Mouse (Mus musculus): ENCODE measurements at regions not wholly inside any gene's neighbourhood (a gene's known extent, or its start where the extent isn't known, plus 50 kb on each side); places are given as distances from the start of the nearest gene placed in this dataset.
"Not testable (repeated sequence)": the region's sequence is repeated elsewhere in the genome, so short reads cannot be mapped to it uniquely, and the experiment has no call there.

DNA sequence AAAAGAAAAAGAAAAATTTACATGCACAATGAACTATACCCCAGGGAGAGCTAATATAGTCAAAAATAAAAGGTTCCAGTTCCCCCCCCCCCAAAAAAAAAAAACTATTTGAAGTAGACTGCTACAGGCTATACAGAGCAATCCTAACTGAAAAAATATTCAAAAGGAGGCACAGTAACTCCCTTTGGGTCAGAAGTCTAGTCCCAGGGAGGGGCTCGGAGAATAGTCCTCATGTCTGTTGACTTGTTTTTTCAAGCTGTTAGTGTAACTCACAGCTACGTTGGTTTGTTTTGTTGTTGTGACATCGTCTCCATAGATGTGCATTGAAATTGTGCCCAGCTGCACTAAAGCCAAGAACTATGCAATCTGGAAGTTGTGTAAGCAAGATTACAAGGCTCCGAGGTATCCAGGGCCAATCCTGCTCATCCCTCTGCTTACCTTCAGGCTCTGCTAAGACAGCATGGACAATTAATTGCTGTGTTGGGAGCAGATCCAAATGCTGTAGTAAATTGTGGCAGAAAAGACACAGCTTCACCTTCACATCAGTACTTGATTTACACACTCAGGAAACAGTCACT lies 137.2 kb upstream of the Pnpt1 start:
- no peak for DNase-seq (ENCODE audit: extremely low spot score in 1 of 2, low spot score in 2 of 2)
- Histone ChIP-seq H3K27ac (no peak overlapping the region), H3K4me3 (no peak overlapping the region)
- intact Hi-C loops (cut with DNase I): no loop called here
- TF ChIP-seq CTCF (IDR thresholded peaks at IDR 0.05): no peak

DNA sequence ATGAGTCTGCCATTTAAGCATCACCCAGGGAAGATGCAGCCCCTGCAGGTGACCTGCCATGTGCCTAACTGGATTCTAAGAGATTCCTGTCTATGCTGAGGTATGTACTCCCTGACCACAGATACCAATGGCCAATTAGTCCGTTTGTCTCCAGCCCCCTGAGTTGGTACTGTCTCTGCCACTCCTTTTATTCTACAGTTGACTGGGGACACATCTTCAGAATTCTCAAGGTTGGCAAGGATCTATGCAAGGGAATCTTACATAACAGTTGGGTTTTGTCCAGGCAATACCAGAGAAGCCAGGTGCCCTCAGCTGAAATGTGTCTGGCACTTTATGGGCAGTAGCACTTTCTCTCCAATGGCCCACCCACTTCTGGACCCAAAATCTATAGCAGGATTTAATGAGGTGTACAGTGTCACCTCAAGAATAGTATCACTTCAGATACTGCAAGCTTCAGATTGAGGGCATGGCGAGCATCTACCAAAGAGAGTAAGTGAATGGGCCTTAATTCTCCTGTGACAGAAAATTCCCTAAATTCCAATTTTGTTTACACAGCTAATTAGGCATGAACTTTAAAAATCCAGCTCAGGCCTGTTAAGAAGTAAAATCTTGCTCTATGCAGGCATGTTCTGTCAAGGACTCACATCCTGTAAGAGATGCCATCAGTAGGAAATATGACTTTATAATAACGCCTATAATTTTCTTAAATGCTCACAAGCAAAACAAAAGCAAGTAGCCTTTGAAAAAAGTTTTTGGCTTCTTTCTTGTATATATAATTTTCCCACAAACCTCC lies 132.0 kb upstream of the Pnpt1 start:
- H3K4me3 ChIP-seq: no peak overlapping the region
- H3K27ac ChIP-seq: no peak overlapping the region
- no peak for TF ChIP-seq CTCF (IDR thresholded peaks at IDR 0.05)
- DNase-seq (ENCODE audit: extremely low spot score in 1 of 2, low spot score in 2 of 2): no peak
- intact Hi-C loops (cut with DNase I): no loop called here

DNA sequence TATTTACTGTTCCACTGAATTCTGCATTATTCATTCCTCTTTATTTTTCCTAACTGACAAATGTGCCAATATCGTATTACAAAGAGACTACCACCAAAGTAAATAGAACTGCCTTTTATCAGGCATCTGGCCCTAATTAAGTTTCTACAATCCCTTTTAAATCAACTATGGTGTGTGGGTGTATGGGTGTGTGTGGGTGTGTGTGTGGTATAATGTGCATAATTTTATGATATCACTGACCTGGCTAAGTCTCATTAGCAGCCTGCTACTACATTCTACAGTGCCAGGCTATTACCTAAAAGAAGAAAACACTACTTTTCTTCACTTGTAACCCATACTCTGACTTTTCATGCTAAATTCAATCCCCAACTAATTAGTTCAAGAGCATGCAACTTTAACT lies 131.3 kb upstream of the Pnpt1 start:
- H3K4me3 ChIP-seq: no peak overlapping the region
- intact Hi-C loops (cut with DNase I): no loop called here
- TF ChIP-seq CTCF (IDR thresholded peaks at IDR 0.05): no peak
- no peak for DNase-seq (ENCODE audit: extremely low spot score in 1 of 2, low spot score in 2 of 2)
- no peak overlapping the region for H3K27ac ChIP-seq

DNA sequence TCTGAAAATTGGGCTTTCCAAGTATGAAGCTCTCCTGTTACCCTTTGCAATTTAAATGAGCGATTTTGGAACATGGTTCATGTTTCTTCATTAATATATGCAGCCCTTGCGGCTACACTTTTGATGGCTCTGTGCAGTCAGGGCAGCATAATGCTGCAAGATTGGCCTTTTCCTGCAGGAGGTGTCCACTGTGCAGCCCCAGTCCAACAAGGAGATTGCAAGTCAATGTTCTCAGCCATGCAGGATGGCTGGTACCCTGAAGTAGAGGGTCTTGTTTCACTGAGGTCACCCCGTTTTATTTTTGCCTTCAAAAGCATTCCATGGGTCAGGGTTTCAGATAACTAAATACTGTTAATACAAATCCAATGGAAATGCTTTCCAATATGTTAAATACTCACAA lies 130.9 kb upstream of the Pnpt1 start:
- no peak for TF ChIP-seq CTCF (IDR thresholded peaks at IDR 0.05)
- DNase-seq (ENCODE audit: extremely low spot score in 1 of 2, low spot score in 2 of 2): no peak
- intact Hi-C loops (cut with DNase I): no loop called here
- Histone ChIP-seq H3K27ac (no peak overlapping the region), H3K4me3 (no peak overlapping the region)

DNA sequence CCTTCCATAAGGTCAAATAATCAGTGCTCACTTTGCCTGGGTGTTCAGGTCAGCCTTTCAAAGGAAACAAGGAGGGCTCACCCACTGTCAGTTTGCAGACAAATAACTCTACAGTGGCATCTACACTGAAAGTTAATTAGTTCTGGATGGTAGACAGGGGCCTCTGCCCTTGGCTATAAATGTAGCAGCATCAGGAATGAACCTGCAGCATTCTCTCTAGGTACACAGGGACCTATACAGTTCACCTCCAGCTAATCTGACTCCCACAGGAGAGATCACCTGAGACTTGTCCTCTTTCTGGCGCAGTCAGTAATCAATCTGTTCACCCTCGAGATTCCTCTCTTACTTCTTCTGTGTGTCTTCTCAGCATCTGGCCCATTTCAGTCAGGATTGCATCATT lies 130.3 kb upstream of the Pnpt1 start:
- no peak overlapping the region for H3K4me3 ChIP-seq
- TF ChIP-seq CTCF (IDR thresholded peaks at IDR 0.05): no peak
- H3K27ac ChIP-seq: no peak overlapping the region
- intact Hi-C loops (cut with DNase I): no loop called here
- DNase-seq (ENCODE audit: extremely low spot score in 1 of 2, low spot score in 2 of 2): no peak

DNA sequence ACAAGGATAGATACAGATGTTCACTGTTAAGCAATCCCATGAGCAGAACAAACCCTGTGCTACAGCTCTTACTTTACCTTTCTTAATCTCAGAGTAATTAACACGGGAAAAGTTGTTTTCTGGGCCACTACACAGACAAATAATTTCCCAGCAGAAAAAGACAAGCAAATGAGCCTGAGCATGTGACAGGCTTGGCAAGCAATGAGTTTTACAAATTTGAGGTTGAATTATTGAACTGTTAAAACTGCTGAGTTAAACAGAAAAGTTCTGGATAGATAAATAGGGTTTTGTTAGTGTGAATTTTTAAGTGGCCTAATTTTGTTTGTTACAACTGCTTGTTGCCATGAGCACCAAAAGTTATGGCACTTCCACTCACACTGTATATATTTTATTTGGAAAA lies 113.1 kb upstream of the Pnpt1 start:
- Histone ChIP-seq H3K27ac (no peak overlapping the region), H3K4me3 (no peak overlapping the region)
- no peak for TF ChIP-seq CTCF (IDR thresholded peaks at IDR 0.05)
- DNase-seq (ENCODE audit: extremely low spot score in 1 of 2, low spot score in 2 of 2): no peak
- intact Hi-C loops (cut with DNase I): no loop called here

DNA sequence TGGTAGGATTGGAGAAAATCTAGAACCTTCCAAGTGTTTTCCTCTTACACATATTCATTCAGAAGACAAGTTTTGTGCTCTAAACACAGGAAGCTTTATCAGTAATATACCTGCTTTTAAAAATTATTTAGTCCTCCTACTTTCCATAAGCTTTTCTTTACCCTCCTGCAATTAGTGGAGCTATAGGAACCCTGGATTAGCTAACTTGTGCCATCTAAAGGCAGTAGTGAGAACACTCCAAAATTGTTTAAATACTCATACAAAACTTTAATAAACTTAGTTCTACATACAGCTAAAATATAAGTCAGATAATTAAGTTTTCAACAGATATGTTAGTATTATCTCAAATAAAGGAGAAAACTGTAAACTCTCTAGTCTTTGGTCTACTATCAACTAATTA lies 89.7 kb upstream of the Pnpt1 start:
- Histone ChIP-seq H3K4me3 (no peak overlapping the region), H3K27ac (no peak overlapping the region)
- no peak for DNase-seq (ENCODE audit: extremely low spot score in 1 of 2, low spot score in 2 of 2)
- intact Hi-C loops (cut with DNase I): loop anchor here (1.0 to 5.0 kb wide), 3 partner anchors 233 to 430 kb away; no protein-coding TSS in a partner anchor
- TF ChIP-seq CTCF (IDR thresholded peaks at IDR 0.05): peak; percentile 64

DNA sequence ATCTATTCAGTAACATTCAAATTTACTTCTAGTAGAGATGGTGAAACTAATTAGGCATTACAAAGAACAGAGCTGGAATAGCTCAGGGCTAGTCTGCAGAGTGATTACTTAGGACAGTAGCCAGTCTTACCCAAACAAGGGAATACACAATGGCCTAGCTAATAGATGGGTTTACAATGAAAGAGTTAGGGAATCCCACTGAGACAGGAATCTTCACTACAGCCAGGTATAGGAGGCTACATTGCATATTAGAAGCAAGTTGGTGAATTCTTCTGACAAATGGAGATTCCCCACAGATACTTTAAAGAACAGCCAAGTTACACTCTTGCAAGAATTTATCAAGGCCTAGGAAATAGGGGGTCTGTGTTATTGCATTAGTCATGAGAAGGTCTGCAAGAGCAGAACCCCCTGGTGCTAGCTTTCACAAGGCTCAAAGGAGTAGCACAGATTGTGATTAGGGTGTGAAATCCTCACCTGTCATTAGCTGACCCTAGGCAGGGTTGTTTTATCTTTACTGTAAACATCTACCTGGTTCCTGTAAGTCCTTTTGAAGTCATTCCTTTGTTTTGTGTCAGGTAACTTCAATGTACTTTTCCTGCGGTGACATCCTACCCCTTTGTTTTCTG lies 82.4 kb upstream of the Pnpt1 start:
- intact Hi-C loops (cut with DNase I); H3K27ac ChIP-seq; DNase-seq (ENCODE audit: extremely low spot score in 1 of 2, low spot score in 2 of 2); H3K4me3 ChIP-seq: not testable (repeated sequence)

DNA sequence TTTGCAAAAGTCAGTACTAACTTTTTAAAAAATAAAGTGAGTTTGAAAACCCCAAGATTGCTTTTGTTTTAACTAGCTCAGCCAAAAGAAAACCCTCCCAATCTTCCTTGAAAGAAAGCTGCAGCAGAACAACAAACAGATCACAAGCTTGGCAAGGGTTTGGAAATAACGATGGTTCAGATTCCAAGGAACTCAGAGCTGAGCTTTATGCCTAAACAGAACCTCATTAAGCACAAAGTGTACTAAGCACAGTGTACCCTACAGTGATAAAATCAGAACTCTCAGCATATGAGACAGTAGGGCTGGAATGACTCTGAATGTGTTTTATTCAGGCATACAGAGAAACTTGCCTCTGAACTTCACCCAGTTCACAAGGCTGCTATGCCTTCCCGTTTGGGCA lies 77.9 kb upstream of the Pnpt1 start:
- TF ChIP-seq CTCF (IDR thresholded peaks at IDR 0.05): no peak
- Histone ChIP-seq H3K4me3 (no peak overlapping the region), H3K27ac (no peak overlapping the region)
- intact Hi-C loops (cut with DNase I): no loop called here
- DNase-seq (ENCODE audit: extremely low spot score in 1 of 2, low spot score in 2 of 2): no peak

DNA sequence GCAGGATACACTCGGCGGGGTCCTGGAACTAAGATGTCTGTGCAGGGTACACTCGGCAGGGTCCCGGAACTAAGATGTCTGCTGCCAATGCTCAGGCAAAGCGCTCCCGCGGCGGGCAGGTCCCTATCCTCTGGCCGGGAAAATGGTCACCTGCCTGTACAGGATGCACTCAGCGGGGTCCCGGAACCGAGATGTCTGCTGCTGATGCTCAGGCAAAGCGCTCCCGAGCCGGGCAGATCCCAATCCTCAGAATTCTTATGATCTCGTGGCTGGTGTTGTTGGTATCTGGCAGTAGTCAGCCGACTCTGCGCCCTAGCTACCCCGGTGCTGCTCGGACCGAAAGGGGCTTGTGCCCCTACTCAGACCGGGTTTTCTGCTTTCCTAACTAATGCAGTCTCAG lies 61.0 kb upstream of the Pnpt1 start:
- H3K4me3 ChIP-seq; intact Hi-C loops (cut with DNase I); DNase-seq (ENCODE audit: extremely low spot score in 1 of 2, low spot score in 2 of 2); H3K27ac ChIP-seq: not testable (repeated sequence)

DNA sequence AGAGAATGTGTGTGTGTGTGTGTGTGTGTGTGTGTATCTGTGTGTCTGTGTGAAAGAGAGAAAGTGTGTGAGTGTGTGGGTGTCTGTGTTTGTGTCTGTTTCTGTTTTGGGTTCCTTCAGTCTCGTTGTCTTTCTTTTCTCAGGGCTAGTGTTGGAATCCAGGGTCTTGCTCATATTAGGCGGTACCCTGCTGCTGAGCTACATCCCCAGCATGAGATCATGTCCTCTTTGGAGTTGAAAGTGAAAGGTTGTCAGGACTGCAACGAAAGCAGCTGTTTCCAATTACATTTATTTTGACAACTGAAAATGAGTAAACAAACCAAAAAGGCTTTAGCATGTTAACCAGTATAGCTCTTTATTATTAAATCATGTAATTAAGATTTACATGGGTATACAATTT lies 58.3 kb upstream of the Pnpt1 start:
- TF ChIP-seq CTCF (IDR thresholded peaks at IDR 0.05): no peak
- Histone ChIP-seq H3K4me3 (no peak overlapping the region), H3K27ac (no peak overlapping the region)
- intact Hi-C loops (cut with DNase I): no loop called here
- no peak for DNase-seq (ENCODE audit: extremely low spot score in 1 of 2, low spot score in 2 of 2)
